Mouse (Mus musculus): ENCODE measurements around the gene Gm20219.
A peak's percentile ranks its signal among the peaks of the same experiment; 100 is the strongest.
"Not testable (repeated sequence)": the region's sequence is repeated elsewhere in the genome, so short reads cannot be mapped to it uniquely, and the experiment has no call there.

Gm20219 gene

GRCm38 (mm10) chr17:56512310-56512709 lies 41.9 kb downstream of the Gm20219 start, which contains the start of gene Znrf4:
Gene Znrf4, minus strand, starts transcription at chr17:56512431.
- no peak for DNase-seq (ENCODE audit: low read depth, low spot score)

GRCm38 (mm10) chr17:56511707-56512090 lies 42.5 kb downstream of the Gm20219 start:
- no peak for DNase-seq (ENCODE audit: low read depth, low spot score)

GRCm38 (mm10) chr17:56510970-56511706 lies 43.0 kb downstream of the Gm20219 start:
- no peak for DNase-seq (ENCODE audit: low read depth, low spot score)

- DNase-seq (ENCODE audit: low read depth, low spot score), result no peak
Observed at GRCm38 (mm10) chr17:56510473-56510969, 43.7 kb downstream of the Gm20219 start.

- no peak for DNase-seq (ENCODE audit: low read depth, low spot score)
Observed at GRCm38 (mm10) chr17:56509707-56510472, 44.3 kb downstream of the Gm20219 start.

- DNase-seq (ENCODE audit: low read depth, low spot score), result no peak
Observed at GRCm38 (mm10) chr17:56509021-56509640, 45.1 kb downstream of the Gm20219 start.

GRCm38 (mm10) chr17:56507161-56508068 lies 46.8 kb downstream of the Gm20219 start:
- peak; percentile 11 for DNase-seq (ENCODE audit: low read depth, low spot score)

GRCm38 (mm10) chr17:56506417-56507065 lies 47.6 kb downstream of the Gm20219 start:
- no peak for DNase-seq (ENCODE audit: low read depth, low spot score)

GRCm38 (mm10) chr17:56505401-56505800 lies 48.8 kb downstream of the Gm20219 start:
- no peak for DNase-seq (ENCODE audit: low read depth, low spot score)

GRCm38 (mm10) chr17:56502526-56502925 lies 51.7 kb downstream of the Gm20219 start:
- no peak for DNase-seq (ENCODE audit: low read depth, low spot score)

GRCm38 (mm10) chr17:56501635-56502400 lies 52.4 kb downstream of the Gm20219 start:
- DNase-seq (ENCODE audit: low read depth, low spot score), result not testable (repeated sequence)
